Mouse (Mus musculus): Measurements from ENCODE around the gene Cntrl.

Gene Cntrl

DNA sequence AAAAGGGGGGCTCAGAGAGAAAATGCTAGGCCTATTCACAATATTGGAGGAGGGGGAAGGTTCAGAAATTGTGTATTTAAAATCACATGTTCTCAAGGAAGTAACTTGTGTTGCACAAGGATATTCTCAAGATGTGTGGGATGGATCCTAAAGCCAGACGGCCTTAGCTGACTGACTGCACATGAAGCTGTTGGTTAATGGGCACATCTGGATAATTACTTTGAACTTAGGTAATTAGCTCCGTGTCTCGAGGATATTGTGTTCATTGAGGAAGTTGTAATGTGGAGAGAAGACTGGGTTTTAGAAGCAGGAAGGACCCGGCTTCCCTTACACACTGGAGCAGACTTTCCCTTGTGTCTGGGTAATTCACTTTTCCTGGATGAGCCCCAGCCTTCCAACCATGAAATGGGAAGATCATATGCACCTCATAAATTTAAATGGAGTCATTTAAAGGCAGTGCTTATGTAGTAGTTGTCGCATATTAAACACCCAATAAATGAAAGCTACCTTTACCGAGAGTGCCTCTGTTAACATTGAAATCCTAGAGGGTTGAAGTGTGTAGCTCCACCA, 113.6 kb downstream of the Cntrl start:
- no peak for DNase-seq (ENCODE audit: low spot score in 2 of 2)

DNA sequence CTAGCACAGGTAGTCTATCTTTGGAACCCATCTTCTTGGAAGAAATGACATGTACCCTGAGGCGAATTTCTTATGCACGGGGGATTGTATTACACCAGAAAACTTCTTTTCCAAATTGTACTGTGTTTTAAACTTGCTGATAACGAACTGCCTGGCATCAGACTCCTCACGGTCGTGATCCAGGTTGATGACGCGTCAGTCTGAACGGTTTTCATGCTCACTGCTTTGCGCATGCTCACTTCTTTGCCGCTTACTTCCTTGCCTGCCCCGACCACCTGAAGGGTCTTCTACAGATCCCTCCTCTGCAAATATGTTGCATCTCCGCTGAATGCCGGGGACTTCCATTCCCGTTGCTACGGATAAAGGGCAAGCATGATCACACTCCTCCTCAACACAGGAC, 115.0 kb downstream of the Cntrl start:
- no peak for DNase-seq (ENCODE audit: low spot score in 2 of 2)

DNA sequence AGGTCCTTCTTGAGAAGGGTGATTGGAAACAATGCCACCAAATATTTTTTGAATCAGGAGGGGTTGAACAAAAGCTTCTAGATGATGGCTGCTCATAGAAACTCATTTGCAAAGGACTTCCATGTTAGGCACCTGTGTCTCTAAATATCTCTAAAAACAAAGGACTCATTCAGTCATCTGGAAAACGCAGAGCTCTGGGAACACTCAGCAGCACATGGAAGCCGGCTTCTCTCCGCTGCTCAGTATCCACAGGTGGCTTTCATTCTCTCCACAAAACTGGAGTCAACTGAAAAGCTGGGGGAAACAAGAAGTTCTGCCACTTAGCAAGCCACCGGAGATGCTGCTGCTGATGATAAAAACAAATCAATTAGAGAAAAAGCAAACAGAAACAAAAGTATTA, 118.9 kb downstream of the Cntrl start:
- DNase-seq (ENCODE audit: low spot score in 2 of 2) = no peak

Measured in spleen, postnatal 14 days (tissue).